Mouse (Mus musculus) intestine, postnatal 0 days (tissue): ENCODE measurements around the gene Kl. TPM values are rescaled to one million over a fixed set of nuclear protein-coding genes. Genes with fewer than 3 reads are reported as not detected.

Experiments used
- ATAC-seq: fragments of 200-750 bp; cut with Nextera tagmentation; 2 replicates; pipeline ENCODE4 v1.8.0; 2017; ENCODE audit warnings: mild to moderate bottlenecking, moderate TSS enrichment, moderate library complexity
- H3K27ac ChIP-seq: fragments of 300-500 bp; sonication (generic); 2 replicates; pipeline ENCODE4 v1.5.1; 2014; ENCODE audit warnings: mild to moderate bottlenecking, low read depth, low read length, moderate library complexity
- H3K27me3 ChIP-seq: fragments of 300-500 bp; sonication (generic); replicated peaks from 2 replicates; pipeline ENCODE4 v1.6.1; 2014; ENCODE audit warnings: low read length, mixed read lengths; ENCODE audit not compliant: control insufficient read depth, insufficient read depth
- H3K36me3 ChIP-seq: fragments of 300-500 bp; sonication (generic); 2 replicates; pipeline ENCODE4 v1.6.1; 2014; ENCODE audit warnings: mild to moderate bottlenecking, moderate library complexity; ENCODE audit not compliant: control insufficient read depth, insufficient read depth
- H3K4me1 ChIP-seq: fragments of 300-500 bp; sonication (generic); replicated peaks from 2 replicates; pipeline ENCODE4 v1.6.1; 2014; ENCODE audit warnings: antibody characterized with exemption, low read length, mixed read lengths; ENCODE audit not compliant: control insufficient read depth, insufficient read depth
- H3K4me2 ChIP-seq: fragments of 300-500 bp; sonication (generic); replicated peaks from 2 replicates; pipeline ENCODE4 v1.6.1; 2014; ENCODE audit warnings: low read depth, mild to moderate bottlenecking, moderate library complexity
- H3K4me3 ChIP-seq: fragments of 300-500 bp; sonication (generic); 2 replicates; pipeline ENCODE4 v1.5.1; 2014; ENCODE audit warnings: low read depth, low read length
- H3K9ac ChIP-seq: fragments of 300-500 bp; sonication (generic); 2 replicates; pipeline ENCODE4 v1.6.1; 2014; ENCODE audit warnings: mild to moderate bottlenecking, low read depth, low read length
- H3K9me3 ChIP-seq: fragments of 300-500 bp; sonication (generic); 2 replicates; pipeline ENCODE4 v1.6.1; 2016; ENCODE audit warnings: mixed run types; ENCODE audit not compliant: control insufficient read depth
- CTCF ChIP-seq: sonication (generic); IDR thresholded peaks from 2 replicates; pipeline ENCODE4 v1.5.1; 2016; ENCODE audit warnings: low read depth, mild to moderate bottlenecking, control low read depth, antibody characterized with exemption, moderate library complexity
- WGBS: fragments of 180-500 bp; shearing (Covaris S2); extraction: QIAGEN DNeasy Blood & Tissue Kit; methylation state at CpG from one replicate; pipeline ENCODE4 v1.1.7; 2014; 5-methylcytosine and 5-hydroxymethylcytosine counted together
- polyA plus RNA-seq: library from polyadenylated mRNA; unstranded; fragments of >200 nt; fragmentation: Nextera tagmentation; extraction: Ambion mirVana; gene quantifications from 2 replicates; pipeline ENCODE4 v1.2.1, GENCODE M21; 2015

Kl gene
- polyA plus RNA-seq, 1 experiment from 2014 or later, result 0.07 TPM

DNA sequence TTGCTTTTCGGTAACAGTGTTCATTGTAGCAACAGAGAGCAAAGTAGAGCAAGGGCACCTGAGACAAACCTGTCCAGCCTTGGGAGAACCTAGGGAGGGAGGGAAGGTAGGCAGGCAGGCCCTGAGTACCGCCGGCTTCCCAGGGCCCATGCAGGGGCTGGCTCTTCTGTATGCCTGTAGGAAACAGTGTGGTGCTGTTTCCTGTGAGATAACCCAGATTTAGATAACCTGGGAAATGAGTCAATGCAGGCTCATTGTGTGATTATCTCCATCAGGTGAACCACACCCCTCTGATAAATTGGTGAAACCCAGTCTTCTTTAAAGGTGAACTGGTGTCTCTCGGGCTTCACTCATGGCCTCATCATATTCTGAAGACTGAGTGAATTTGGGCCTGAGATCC is 73.7 kb downstream of the Kl start:
- no peak for TF ChIP-seq CTCF
- no peaks in the 10 kb centered on the region for H3K4me1 ChIP-seq
- H3K4me2 ChIP-seq, result no peak overlapping the region
- H3K4me3 ChIP-seq, result no peak overlapping the region
- ATAC-seq, result no peak
- no peaks in the 10 kb centered on the region for H3K27me3 ChIP-seq
- 53% methylated on average over 4 of the region's 4 CpGs for WGBS
- H3K27ac ChIP-seq, result no peak overlapping the region
- H3K36me3 ChIP-seq, result no peaks in the 10 kb centered on the region
- no peak overlapping the region for H3K9ac ChIP-seq
- no peaks in the 10 kb centered on the region for H3K9me3 ChIP-seq

DNA sequence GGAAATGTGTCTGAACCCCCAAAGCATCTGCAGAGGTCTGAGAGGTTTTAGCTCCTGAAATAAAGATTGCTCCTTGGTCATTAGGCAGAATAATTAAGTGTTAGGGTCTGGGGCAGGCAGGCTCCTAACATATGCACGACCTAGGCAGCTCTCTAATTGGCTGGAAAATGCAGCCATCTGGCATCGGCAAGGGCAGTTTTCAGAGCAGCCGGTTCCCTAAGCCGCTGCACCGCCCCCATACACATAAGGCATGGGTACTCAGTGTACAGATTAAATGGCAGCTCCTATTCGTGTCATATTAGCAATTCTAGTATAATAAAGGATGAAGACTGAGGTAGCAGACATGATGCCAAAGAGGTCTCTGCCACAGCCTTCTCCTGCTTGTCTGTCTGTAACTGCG is 74.8 kb downstream of the Kl start:
- Histone ChIP-seq H3K27me3 (no peaks in the 10 kb centered on the region), H3K27ac (no peak overlapping the region), H3K4me2 (no peak overlapping the region), H3K4me3 (no peak overlapping the region), H3K9me3 (no peaks in the 10 kb centered on the region), H3K9ac (no peak overlapping the region), H3K4me1 (no peaks in the 10 kb centered on the region), H3K36me3 (no peaks in the 10 kb centered on the region)
- ATAC-seq, result no peak
- no peak for TF ChIP-seq CTCF
- 77% methylated on average over 7 of the region's 7 CpGs for WGBS

DNA sequence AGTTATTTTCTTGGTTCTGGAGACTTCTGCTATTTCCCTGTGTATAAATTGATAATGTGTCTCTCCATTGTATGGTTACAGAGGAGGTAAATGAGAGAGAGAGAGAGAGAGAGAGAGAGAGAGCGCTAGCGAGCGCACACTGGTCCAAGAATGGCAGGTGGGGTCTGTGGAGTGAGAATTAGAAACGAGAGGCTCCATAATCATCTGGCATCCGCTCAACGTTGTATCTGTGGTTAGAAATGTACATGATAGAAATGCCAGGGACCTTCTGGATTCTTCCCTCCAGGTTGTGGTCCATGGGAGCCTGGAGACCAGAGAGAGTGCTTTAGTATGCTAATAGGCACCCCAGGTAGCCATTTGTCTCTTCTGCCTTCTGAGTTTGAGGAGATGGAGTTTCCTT is 76.5 kb downstream of the Kl start:
- no peak overlapping the region for H3K9ac ChIP-seq

DNA sequence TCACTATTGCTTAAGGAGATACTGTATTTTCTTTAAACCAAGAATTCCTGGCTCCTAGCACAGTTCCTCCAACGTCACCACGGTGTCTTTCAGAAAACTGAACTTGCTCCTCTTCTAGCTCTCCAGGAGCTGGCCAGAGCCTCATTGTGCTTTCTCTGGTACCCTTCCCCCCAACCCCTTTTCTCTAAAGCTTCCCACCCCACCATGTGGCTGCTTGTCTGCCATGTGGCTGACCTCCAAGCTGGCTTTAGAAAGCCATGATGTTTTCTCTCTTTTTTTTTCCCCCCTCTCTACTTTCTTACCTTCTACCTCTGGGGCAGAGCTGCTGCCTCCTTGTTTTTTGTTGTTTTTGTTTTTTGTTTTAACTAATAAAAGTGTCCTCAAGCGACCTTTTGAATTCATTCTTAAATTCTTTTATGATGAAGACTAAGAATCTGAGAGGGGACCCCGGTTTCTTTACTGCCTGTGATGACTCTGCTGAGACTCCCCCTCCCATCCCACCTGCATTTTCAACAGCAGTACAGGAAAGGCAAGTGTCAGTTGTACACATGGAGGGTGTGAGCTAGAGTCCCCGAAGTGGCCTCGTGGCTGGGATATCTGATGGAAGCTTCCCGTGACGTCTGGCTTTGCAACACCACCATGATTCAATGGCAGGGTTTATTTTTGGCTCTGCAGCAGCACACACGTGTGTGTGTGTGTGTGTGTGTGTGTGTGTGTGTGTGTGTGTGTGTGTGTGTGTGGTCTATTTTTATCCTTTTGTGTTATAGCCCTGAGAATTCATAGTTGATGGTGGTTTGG is 82.5 kb downstream of the Kl start:
- Histone ChIP-seq H3K4me1 (no peaks in the 10 kb centered on the region), H3K27me3 (no peaks in the 10 kb centered on the region), H3K27ac (no peak overlapping the region), H3K4me3 (no peak overlapping the region), H3K9me3 (no peaks in the 10 kb centered on the region), H3K36me3 (peaks cover 15% of the 10 kb centered on the region; the same call in 1 of the 2 replicates), H3K9ac (no peak overlapping the region), H3K4me2 (no peak overlapping the region)
- no peak for ATAC-seq
- WGBS, result 61% methylated on average over 9 of the region's 9 CpGs
- no peak for TF ChIP-seq CTCF

More for the DNA sequence above, 76.5 kb downstream of the Kl start:
- no peak overlapping the region for H3K4me2 ChIP-seq
- no peaks in the 10 kb centered on the region for H3K9me3 ChIP-seq
- no peak for TF ChIP-seq CTCF
- ATAC-seq, result no peak
- no peak overlapping the region for H3K27ac ChIP-seq
- no peaks in the 10 kb centered on the region for H3K36me3 ChIP-seq
- H3K4me3 ChIP-seq, result no peak overlapping the region
- no peaks in the 10 kb centered on the region for H3K27me3 ChIP-seq
- H3K4me1 ChIP-seq, result no peaks in the 10 kb centered on the region
- WGBS, result 70% methylated on average over 6 of the region's 6 CpGs

DNA sequence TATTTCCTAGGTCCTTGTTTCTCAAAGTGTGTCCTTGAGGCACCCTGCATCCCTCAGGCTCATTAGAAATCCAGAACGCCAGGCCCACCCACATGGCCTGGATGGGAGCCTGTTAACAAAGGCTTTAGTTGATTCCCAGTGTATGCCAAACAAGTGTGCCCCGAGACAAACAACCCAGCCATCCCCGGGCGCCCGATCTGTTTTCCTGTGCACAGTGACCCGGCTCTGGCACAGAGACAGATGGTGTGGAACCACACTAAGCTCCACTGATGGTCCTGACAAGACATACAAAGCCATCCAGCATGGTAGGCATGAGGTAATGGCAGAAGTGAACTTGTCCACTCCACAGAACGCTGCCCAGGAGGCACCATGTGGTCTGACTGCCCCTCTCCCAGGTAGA is 85.5 kb downstream of the Kl start:
- no peak for TF ChIP-seq CTCF
- no peak overlapping the region for H3K9ac ChIP-seq
- H3K4me1 ChIP-seq, result no peaks in the 10 kb centered on the region
- H3K4me3 ChIP-seq, result no peak overlapping the region
- no peaks in the 10 kb centered on the region for H3K27me3 ChIP-seq
- no peak for ATAC-seq
- H3K9me3 ChIP-seq, result no peaks in the 10 kb centered on the region
- no peak overlapping the region for H3K27ac ChIP-seq
- no peak overlapping the region for H3K4me2 ChIP-seq
- WGBS, result 90% methylated on average over 7 of the region's 7 CpGs
- peaks cover 27% of the 10 kb centered on the region for H3K36me3 ChIP-seq

DNA sequence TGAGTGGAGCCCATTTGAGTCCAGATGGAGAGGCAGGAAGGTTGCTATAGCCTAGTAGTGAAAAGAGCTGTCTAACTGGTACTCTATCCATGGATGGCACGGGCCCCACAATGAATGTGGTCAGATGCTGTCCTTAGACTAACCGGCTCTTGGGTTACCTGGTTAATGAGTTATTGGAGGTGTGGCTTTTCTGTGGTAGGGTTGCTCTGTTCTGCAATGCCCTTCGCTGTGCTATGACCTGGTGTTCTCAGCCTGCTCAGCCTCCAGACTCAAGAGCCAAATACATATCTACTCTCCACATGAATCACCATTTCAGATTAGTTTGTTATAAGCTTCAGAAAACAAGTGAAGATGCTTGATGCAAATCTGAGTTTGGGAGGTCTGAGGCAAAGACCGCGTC is 90.5 kb downstream of the Kl start:
- peaks cover 47% of the 10 kb centered on the region for H3K36me3 ChIP-seq
- ATAC-seq, result peak; percentile 70
- 69% methylated on average over 5 of the region's 5 CpGs for WGBS
- H3K27ac ChIP-seq, result no peak overlapping the region
- no peaks in the 10 kb centered on the region for H3K9me3 ChIP-seq
- no peaks in the 10 kb centered on the region for H3K27me3 ChIP-seq
- H3K4me1 ChIP-seq, result no peaks in the 10 kb centered on the region
- TF ChIP-seq CTCF, result no peak
- no peak overlapping the region for H3K4me3 ChIP-seq
- no peak overlapping the region for H3K4me2 ChIP-seq
- no peak overlapping the region for H3K9ac ChIP-seq
